Mouse (Mus musculus) hindbrain, embryonic 13.5 days (tissue): ENCODE measurements around the gene Olfr1195. TPM values are rescaled to one million over a fixed set of nuclear protein-coding genes. Genes with fewer than 3 reads are reported as not detected.
"Not testable (repeated sequence)": the region's sequence is repeated elsewhere in the genome, so short reads cannot be mapped to it uniquely, and the experiment has no call there.

ENCODE experiments used
- ATAC-seq: fragments of 200-750 bp; cut with Nextera tagmentation; 2 replicates; pipeline ENCODE4 v1.8.0; 2017; ENCODE audit warnings: moderate TSS enrichment; ENCODE audit not compliant: low FRiP score
- H3K27ac ChIP-seq: fragments of 300-500 bp; sonication (generic); 2 replicates; pipeline ENCODE4 v1.5.1; 2015; ENCODE audit warnings: inconsistent platforms, mild to moderate bottlenecking, moderate library complexity
- H3K27me3 ChIP-seq: fragments of 300-500 bp; sonication (generic); 2 replicates; pipeline ENCODE4 v1.6.1; 2015; ENCODE audit warnings: mild to moderate bottlenecking, inconsistent platforms
- H3K36me3 ChIP-seq: fragments of 300-500 bp; sonication (generic); 2 replicates; pipeline ENCODE4 v1.6.1; 2015; ENCODE audit warnings: mild to moderate bottlenecking, inconsistent platforms
- H3K4me1 ChIP-seq: fragments of 300-500 bp; sonication (generic); replicated peaks from 2 replicates; pipeline ENCODE4 v1.6.1; 2015; ENCODE audit warnings: inconsistent platforms
- H3K4me2 ChIP-seq: fragments of 300-500 bp; sonication (generic); 2 replicates; pipeline ENCODE4 v1.6.1; 2015; ENCODE audit warnings: inconsistent platforms, mild to moderate bottlenecking, moderate library complexity
- H3K4me3 ChIP-seq: fragments of 300-500 bp; sonication (generic); 2 replicates; pipeline ENCODE4 v1.5.1; 2015; ENCODE audit warnings: mild to moderate bottlenecking, inconsistent platforms
- H3K9ac ChIP-seq: fragments of 300-500 bp; sonication (generic); 2 replicates; pipeline ENCODE4 v1.6.1; 2015; ENCODE audit warnings: mild to moderate bottlenecking, inconsistent platforms
- H3K9me3 ChIP-seq: fragments of 300-500 bp; sonication (generic); 2 replicates; pipeline ENCODE4 v1.6.1; 2016; ENCODE audit warnings: inconsistent platforms
- WGBS: fragments of 180-500 bp; shearing (Covaris S2); methylation state at CpG from one replicate; pipeline ENCODE4 v1.1.7; 2015; 5-methylcytosine and 5-hydroxymethylcytosine counted together
- polyA plus RNA-seq: library from polyadenylated mRNA; unstranded; fragments of >200 nt; fragmentation: Nextera tagmentation; extraction: Ambion mirVana; gene quantifications from 2 replicates; pipeline ENCODE4 v1.2.1, GENCODE M21; 2015

Olfr1195 gene
- not detected in 2 replicates for polyA plus RNA-seq

- no peak within 1 kb of the TSS for H3K27ac ChIP-seq
- no peak within 1 kb of the TSS for H3K4me3 ChIP-seq
- no peak for ATAC-seq
- no peak within 1 kb of the TSS for H3K4me2 ChIP-seq
- no peaks in the 10 kb centered on the region for H3K27me3 ChIP-seq
- no peak within 1 kb of the TSS for H3K9ac ChIP-seq
- no peaks in the 10 kb centered on the region for H3K9me3 ChIP-seq
- H3K36me3 ChIP-seq: no peaks in the 10 kb centered on the region
- no peaks in the 10 kb centered on the region for H3K4me1 ChIP-seq
These were observed at the start of gene Olfr1195 for GRCm38 (mm10) chr2:88689087-88689486. TSS of gene Olfr1195 (minus strand) at chr2:88689187.

- Histone ChIP-seq H3K4me3 (no peak within 1 kb of the TSS), H3K27me3 (no peaks in the 10 kb centered on the region), H3K27ac (no peak within 1 kb of the TSS), H3K9me3 (no peaks in the 10 kb centered on the region), H3K4me1 (no peaks in the 10 kb centered on the region), H3K4me2 (no peak within 1 kb of the TSS), H3K9ac (no peak within 1 kb of the TSS), H3K36me3 (no peaks in the 10 kb centered on the region)
- 81% methylated on average over 1 of the region's 1 CpGs for WGBS
- no peak for ATAC-seq
These were observed 43.3 kb upstream of the Olfr1195 start, which contains the start of gene Olfr1197 for GRCm38 (mm10) chr2:88732266-88732665. TSS of gene Olfr1197 (minus strand) at chr2:88732366.

- H3K4me1 ChIP-seq: no peaks in the 10 kb centered on the region
- WGBS: 94% methylated on average over 2 of the region's 2 CpGs
- no peak within 1 kb of the TSS for H3K27ac ChIP-seq
- no peaks in the 10 kb centered on the region for H3K27me3 ChIP-seq
- ATAC-seq: no peak
- no peak within 1 kb of the TSS for H3K4me3 ChIP-seq
- H3K9me3 ChIP-seq: no peaks in the 10 kb centered on the region
- H3K4me2 ChIP-seq: no peak within 1 kb of the TSS
- no peak within 1 kb of the TSS for H3K9ac ChIP-seq
- no peaks in the 10 kb centered on the region for H3K36me3 ChIP-seq
These were observed 15.5 kb upstream of the Olfr1195 start, which contains the start of gene Olfr1196 for GRCm38 (mm10) chr2:88704497-88704896. TSS of gene Olfr1196 (minus strand) at chr2:88704597.

DNA sequence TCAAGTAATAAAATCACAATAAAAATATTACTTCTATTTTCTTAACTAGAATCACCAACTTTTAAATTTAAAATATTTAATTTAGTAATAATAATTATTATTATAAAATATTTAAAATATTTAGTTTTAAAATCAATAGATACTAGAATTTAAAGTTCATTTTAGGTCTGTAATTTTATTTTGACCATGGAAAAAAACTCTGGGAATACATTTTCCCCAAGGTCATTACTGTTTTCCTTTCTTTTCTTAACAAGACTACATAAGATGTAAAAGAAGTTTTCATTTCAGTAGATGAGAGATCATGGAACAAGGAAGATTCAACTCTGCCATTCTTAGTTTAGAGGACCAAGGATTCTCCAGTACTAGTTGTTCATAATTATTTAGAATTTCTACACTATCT is 13.7 kb downstream of the Olfr1195 start, which contains the start of gene Olfr1193:
Gene Olfr1193 (plus strand): TSS at position 301 of the 400 bp plus-strand sequence.
- H3K4me3 ChIP-seq, H3K36me3 ChIP-seq, H3K9me3 ChIP-seq, H3K27ac ChIP-seq, ATAC-seq, H3K27me3 ChIP-seq, H3K4me1 ChIP-seq, H3K9ac ChIP-seq, H3K4me2 ChIP-seq: not testable (repeated sequence)

DNA sequence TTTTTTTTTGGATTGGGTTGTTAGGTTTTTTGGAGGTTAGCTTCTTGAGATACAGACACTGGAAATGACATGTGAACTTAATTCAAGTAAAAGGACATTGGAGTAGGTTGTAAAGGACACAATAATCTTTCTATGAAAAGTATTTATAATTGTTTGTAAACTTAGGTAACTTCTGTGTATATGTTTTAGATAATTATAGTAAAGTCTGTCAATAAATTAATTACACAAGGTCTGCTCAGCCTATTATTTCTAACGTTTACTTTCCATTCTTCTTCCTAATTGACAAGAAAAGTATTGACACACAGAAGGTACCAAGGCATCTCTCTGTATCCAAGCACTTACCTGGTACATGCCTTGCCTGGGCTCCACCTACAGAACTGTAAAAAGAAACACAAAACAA is 40.8 kb downstream of the Olfr1195 start, which contains the start of gene Olfr1192-ps1:
Gene Olfr1192-ps1 (plus strand): TSS at position 301 of the 400 bp plus-strand sequence.
- no peak within 1 kb of the TSS for H3K27ac ChIP-seq
- H3K36me3 ChIP-seq: no peaks in the 10 kb centered on the region
- WGBS: 43% methylated on average over 1 of the region's 1 CpGs
- no peaks in the 10 kb centered on the region for H3K27me3 ChIP-seq
- H3K4me2 ChIP-seq: no peak within 1 kb of the TSS
- no peaks in the 10 kb centered on the region for H3K4me1 ChIP-seq
- no peak within 1 kb of the TSS for H3K9ac ChIP-seq
- no peaks in the 10 kb centered on the region for H3K9me3 ChIP-seq
- H3K4me3 ChIP-seq: no peak within 1 kb of the TSS
- ATAC-seq: no peak

GRCm38 (mm10) chr2:88640242-88640641 is 48.7 kb downstream of the Olfr1195 start, which contains the start of gene Olfr1191-ps1:
TSS of gene Olfr1191-ps1 (plus strand) at chr2:88640542.
- H3K27me3 ChIP-seq, H3K4me2 ChIP-seq, H3K36me3 ChIP-seq, ATAC-seq, H3K9ac ChIP-seq, H3K9me3 ChIP-seq, H3K4me3 ChIP-seq, H3K4me1 ChIP-seq, H3K27ac ChIP-seq: not testable (repeated sequence)
- WGBS: 91% methylated on average over 1 of the region's 1 CpGs

Other genes starting within 250 kb of the Olfr1195 start
- gene Gm13757, start 240.1 kb downstream of the Olfr1195 start, polyA plus RNA-seq: not detected in 2 replicates
- not detected in 2 replicates for gene Olfr1183, start 234.3 kb downstream of the Olfr1195 start, polyA plus RNA-seq
- not detected in 2 replicates for gene Olfr1184, start 205.6 kb downstream of the Olfr1195 start, polyA plus RNA-seq
- not detected in 2 replicates for gene Olfr1185-ps1, start 195.9 kb downstream of the Olfr1195 start, polyA plus RNA-seq
- gene Olfr1186, start 170.6 kb downstream of the Olfr1195 start, polyA plus RNA-seq: not detected in 2 replicates
- gene Olfr1188, start 132.3 kb downstream of the Olfr1195 start, polyA plus RNA-seq: not detected in 2 replicates
- not detected in 2 replicates for gene Olfr1189, start 102.7 kb downstream of the Olfr1195 start, polyA plus RNA-seq
- not detected in 2 replicates for gene Olfr1191-ps1, start 48.6 kb downstream of the Olfr1195 start, polyA plus RNA-seq
- not detected in 2 replicates for gene Olfr1192-ps1, start 40.7 kb downstream of the Olfr1195 start, polyA plus RNA-seq
- gene Olfr1193, start 13.6 kb downstream of the Olfr1195 start, polyA plus RNA-seq: not detected in 2 replicates
- gene Olfr1196, start 15.4 kb upstream of the Olfr1195 start, polyA plus RNA-seq: not detected in 2 replicates
- not detected in 2 replicates for gene Olfr1197, start 43.2 kb upstream of the Olfr1195 start, polyA plus RNA-seq
- gene Olfr1198, start 62.2 kb upstream of the Olfr1195 start, polyA plus RNA-seq: not detected in 2 replicates
- not detected in 2 replicates for gene Olfr1199, start 71.3 kb upstream of the Olfr1195 start, polyA plus RNA-seq
- gene Olfr1200, start 81.3 kb upstream of the Olfr1195 start, polyA plus RNA-seq: not detected in 2 replicates
- gene Olfr1201, start 103.8 kb upstream of the Olfr1195 start, polyA plus RNA-seq: not detected in 2 replicates
- gene Olfr1202, start 125.3 kb upstream of the Olfr1195 start, polyA plus RNA-seq: not detected in 2 replicates
- not detected in 2 replicates for gene Olfr1205, start 140.6 kb upstream of the Olfr1195 start, polyA plus RNA-seq
- not detected in 2 replicates for gene Olfr1204, start 160.1 kb upstream of the Olfr1195 start, polyA plus RNA-seq
- not detected in 2 replicates for gene Olfr1206, start 174.0 kb upstream of the Olfr1195 start, polyA plus RNA-seq
- not detected in 2 replicates for gene Olfr1208, start 213.1 kb upstream of the Olfr1195 start, polyA plus RNA-seq
- not detected in 2 replicates for gene Olfr1209, start 226.0 kb upstream of the Olfr1195 start, polyA plus RNA-seq
- not detected in 2 replicates for gene Olfr1211, start 248.9 kb upstream of the Olfr1195 start, polyA plus RNA-seq